In genomic region chr7:143415070-143415469, GRCm38 (mm10) we compare ENCODE assay signal across 13 mouse cellular contexts. TPM values are rescaled to one million over a fixed set of nuclear protein-coding genes. Genes with fewer than 3 reads are reported as not detected.
A peak's percentile ranks its signal among the peaks of the same experiment; 100 is the strongest.
DNase-seq lines count a peak whose midpoint lies in the region; ATAC-seq and TF ChIP-seq lines count a peak whose summit lies in the region.
"Had no signal": no experiment of that assay in that cellular context is flagged by ENCODE, and none has a peak within 500 bp of the region (broad histone marks: within the 10 kb centered on the region; RNA-seq: fewer than 3 reads in every experiment).

No protein-coding gene starts in this region.

- peak overlapping the region; percentile 52; the same call in 1 of the 2 replicates for H3K9ac ChIP-seq in heart, embryonic 11.5 days (ENCODE audit: low read depth, low read length)
- 0 out of 2 replicates have a peak overlapping the region, but pooled peaks have one; percentile 6 for H3K9ac ChIP-seq in stomach, embryonic 14.5 days (replicated peaks; ENCODE audit: low read depth, low read length)
- no peak overlapping the region for H3K9ac ChIP-seq in stomach, postnatal 0 days (ENCODE audit: low read length)
- peak overlapping the region; percentile 26; the same call in 1 of the 2 replicates for H3K9ac ChIP-seq in limb, embryonic 14.5 days (ENCODE audit: low read depth, low read length, severe bottlenecking)

- no peaks in the 10 kb centered on the region for H3K36me3 ChIP-seq in heart, embryonic 11.5 days (ENCODE audit: control insufficient read depth, insufficient read depth, low read length)
- H3K36me3 ChIP-seq in stomach, embryonic 14.5 days (ENCODE audit: control insufficient read depth, insufficient read depth, low read length) = no peaks in the 10 kb centered on the region
- no peaks in the 10 kb centered on the region for H3K36me3 ChIP-seq in stomach, postnatal 0 days (ENCODE audit: control insufficient read depth, insufficient read depth, low read length)
- no peaks in the 10 kb centered on the region for H3K36me3 ChIP-seq in limb, embryonic 14.5 days (ENCODE audit: control insufficient read depth, insufficient read depth, low read length)

- no peak for TF ChIP-seq EP300 in stomach, postnatal 0 days (optimal IDR thresholded peaks at IDR 0.05)

- H3K4me2 ChIP-seq in heart, embryonic 11.5 days = no peak overlapping the region
- H3K4me2 ChIP-seq in stomach, embryonic 14.5 days (replicated peaks; ENCODE audit: low read depth, low read length) = no peak overlapping the region
- H3K4me2 ChIP-seq in stomach, postnatal 0 days (replicated peaks; ENCODE audit: low read depth) = no peak overlapping the region
- no peak overlapping the region for H3K4me2 ChIP-seq in limb, embryonic 14.5 days (replicated peaks; ENCODE audit: low read depth, low read length, severe bottlenecking)

- intact Hi-C loops in heart, postnatal 25 days (cut with DNase I) = no loop called here

- ATAC-seq in heart, embryonic 11.5 days (replicated peaks; ENCODE audit: insufficient number of reproducible peaks, low FRiP score, low TSS enrichment) = 0 out of 2 replicates have a peak, but pooled peaks have one; percentile 37
- ATAC-seq in stomach, embryonic 14.5 days (ENCODE audit: insufficient number of reproducible peaks, insufficient read depth, low FRiP score, low read depth) = peak; percentile 25; the same call in 1 of the 2 replicates
- ATAC-seq in stomach, postnatal 0 days (ENCODE audit: low FRiP score, low TSS enrichment) = no peak
- peak; percentile 61 for ATAC-seq in limb, embryonic 14.5 days (ENCODE audit: low FRiP score, low read depth)
- no peak for ATAC-seq in inflammation-experienced regulatory T-cells, adult 6 months
- ATAC-seq: forebrain, embryonic 14.5 days; Patski had no signal

- no peaks in the 10 kb centered on the region for H3K9me3 ChIP-seq in heart, embryonic 11.5 days (replicated peaks; ENCODE audit: control insufficient read depth, low read length)
- no peaks in the 10 kb centered on the region for H3K9me3 ChIP-seq in stomach, embryonic 14.5 days (ENCODE audit: control insufficient read depth, low read depth, low read length)
- H3K9me3 ChIP-seq in stomach, postnatal 0 days (ENCODE audit: control insufficient read depth, low read length) = no peaks in the 10 kb centered on the region
- no peaks in the 10 kb centered on the region for H3K9me3 ChIP-seq in limb, embryonic 14.5 days (ENCODE audit: control insufficient read depth, low read length)

- no peaks in the 10 kb centered on the region for H3K27me3 ChIP-seq in heart, embryonic 11.5 days (ENCODE audit: control insufficient read depth, insufficient read depth, low read length)
- H3K27me3 ChIP-seq in stomach, embryonic 14.5 days (ENCODE audit: control insufficient read depth, insufficient read depth, low read length) = no peaks in the 10 kb centered on the region
- no peaks in the 10 kb centered on the region for H3K27me3 ChIP-seq in stomach, postnatal 0 days (ENCODE audit: control insufficient read depth, insufficient read depth, low read length)
- no peaks in the 10 kb centered on the region for H3K27me3 ChIP-seq in limb, embryonic 14.5 days (ENCODE audit: control insufficient read depth, insufficient read depth, low read length)
- H3K27me3 ChIP-seq: Patski had no signal

- no peak for TF ChIP-seq POLR2A in limb, embryonic 14.5 days (IDR thresholded peaks at IDR 0.05; ENCODE audit: borderline replicate concordance, extremely low read depth, insufficient read depth, insufficient read length)

- WGBS in heart, embryonic 11.5 days (ENCODE audit: insufficient replicate concordance) = 35% methylated on average over 4 of the region's 4 CpGs
- WGBS in stomach, embryonic 14.5 days = 19% methylated on average over 4 of the region's 4 CpGs
- 42% methylated on average over 4 of the region's 4 CpGs for WGBS in stomach, postnatal 0 days
- WGBS in limb, embryonic 14.5 days = 25% methylated on average over 4 of the region's 4 CpGs

- H3K4me3 ChIP-seq in heart, embryonic 11.5 days (ENCODE audit: low read depth, low read length) = no peak overlapping the region
- no peak overlapping the region for H3K4me3 ChIP-seq in stomach, embryonic 14.5 days (ENCODE audit: low read depth, low read length)
- no peak overlapping the region for H3K4me3 ChIP-seq in stomach, postnatal 0 days (ENCODE audit: low read depth, low read length)
- H3K4me3 ChIP-seq in limb, embryonic 14.5 days (replicated peaks; ENCODE audit: low read length) = no peak overlapping the region
- no peak overlapping the region for H3K4me3 ChIP-seq in layer of hippocampus, adult 2 months
- H3K4me3 ChIP-seq: megakaryocyte, embryonic 14.5 days had no signal

- TF ChIP-seq CTCF in stomach, postnatal 0 days (IDR thresholded peaks at IDR 0.05; ENCODE audit: low read depth) = no peak
- TF ChIP-seq CTCF in layer of hippocampus, adult 2 months (conservative IDR thresholded peaks at IDR 0.05) = no peak

- DNase-seq in heart, postnatal 25 days (ENCODE audit: low spot score) = no peak
- DNase-seq in stomach, postnatal 0 days (ENCODE audit: low spot score) = no peak
- DNase-seq in limb, embryonic 14.5 days (ENCODE audit: low spot score) = no peak
- no peak for DNase-seq in layer of hippocampus, adult 2 months (ENCODE audit: low spot score in 2 of 2)
- DNase-seq: adrenal gland, adult 2 months; gastrocnemius, postnatal 36 days had no signal

- H3K4me1 ChIP-seq in heart, embryonic 11.5 days (ENCODE audit: control insufficient read depth, insufficient read depth, low read length) = peaks cover 5% of the 10 kb centered on the region
- H3K4me1 ChIP-seq in stomach, embryonic 14.5 days (ENCODE audit: control insufficient read depth, insufficient read depth, low read length) = peaks cover 13% of the 10 kb centered on the region; the same call in 1 of the 2 replicates
- no peaks in the 10 kb centered on the region for H3K4me1 ChIP-seq in stomach, postnatal 0 days (replicated peaks; ENCODE audit: control insufficient read depth, insufficient read depth)
- H3K4me1 ChIP-seq in limb, embryonic 14.5 days (ENCODE audit: control insufficient read depth, insufficient read depth, low read length) = peaks cover 20% of the 10 kb centered on the region

- H3K27ac ChIP-seq in heart, embryonic 11.5 days (ENCODE audit: low read depth, low read length) = no peak overlapping the region
- peak overlapping the region; percentile 44; the same call in 1 of the 2 replicates for H3K27ac ChIP-seq in stomach, embryonic 14.5 days (ENCODE audit: low read length)
- H3K27ac ChIP-seq in stomach, postnatal 0 days (replicated peaks) = no peak overlapping the region
- H3K27ac ChIP-seq in limb, embryonic 14.5 days (replicated peaks; ENCODE audit: low read depth, low read length) = peak overlapping the region; percentile 48; the same call in 1 of the 2 replicates
- no peak overlapping the region for H3K27ac ChIP-seq in layer of hippocampus, adult 2 months
- H3K27ac ChIP-seq: kidney, postnatal 0 days had no signal

RNA-seq across cellular contexts. Expression of gene Cdkn1c, which starts 45.8 kb away (rescaled TPM):
- 1,643 and 1,679 TPM in 2 replicates for polyA plus RNA-seq in heart, embryonic 11.5 days (2014; fragmentation: Nextera tagmentation; extraction: Ambion mirVana)
- total RNA-seq in heart, postnatal 25 days (2021) = 10 to 100 TPM; 35.8 to 44.2 TPM
- polyA plus RNA-seq in stomach, embryonic 14.5 days (2014; fragmentation: Nextera tagmentation; extraction: Ambion mirVana) = 824 and 970 TPM in 2 replicates
- 185 and 199 TPM in 2 replicates for polyA plus RNA-seq in stomach, postnatal 0 days (2015; fragmentation: Nextera tagmentation; extraction: Ambion mirVana)
- 1,048 and 1,240 TPM in 2 replicates for polyA plus RNA-seq in limb, embryonic 14.5 days (2012; rRNA removed)
- 2,054 and 2,200 TPM in 2 replicates for polyA plus RNA-seq in limb, embryonic 14.5 days (2014; fragmentation: Nextera tagmentation; extraction: Ambion mirVana)
- 1 to 10 TPM; 2.5 to 6.7 TPM for total RNA-seq in layer of hippocampus, adult 2 months (2021)
- polyA plus RNA-seq in inflammation-experienced regulatory T-cells, adult 6 months (2017; shearing (Covaris generic)) = under 1 TPM in 2 of 3 experiments, not detected in 1; 0.25 to 0.64 TPM

RNA-seq across cellular contexts. Expression of gene Slc22a18, which starts 58.5 kb away (rescaled TPM):
- polyA plus RNA-seq in heart, embryonic 11.5 days (2014; fragmentation: Nextera tagmentation; extraction: Ambion mirVana) = 0.52 and 0.87 TPM in 2 replicates
- total RNA-seq in heart, postnatal 25 days (2021) = under 1 TPM; 0.17 to 0.49 TPM
- polyA plus RNA-seq in stomach, embryonic 14.5 days (2014; fragmentation: Nextera tagmentation; extraction: Ambion mirVana) = 9.2 and 9.8 TPM in 2 replicates
- polyA plus RNA-seq in stomach, postnatal 0 days (2015; fragmentation: Nextera tagmentation; extraction: Ambion mirVana) = 27.0 and 28.1 TPM in 2 replicates
- 3.3 and 5.3 TPM in 2 replicates for polyA plus RNA-seq in limb, embryonic 14.5 days (2012; rRNA removed)
- polyA plus RNA-seq in limb, embryonic 14.5 days (2014; fragmentation: Nextera tagmentation; extraction: Ambion mirVana) = 2.3 and 2.6 TPM in 2 replicates
- under 1 TPM; 0.29 to 0.54 TPM for total RNA-seq in layer of hippocampus, adult 2 months (2021)
- polyA plus RNA-seq in inflammation-experienced regulatory T-cells, adult 6 months (2017; shearing (Covaris generic)) = under 1 TPM in 1 of 3 experiments, not detected in 2; 0.54 TPM

Comparison
In these comparisons a context has a peak if more than half of its experiments do, and no peak if none do; other contexts are left out.
1. ATAC-seq: peak in heart, embryonic 11.5 days (single experiment), stomach, embryonic 14.5 days (single experiment) and limb, embryonic 14.5 days (single experiment); none in stomach, postnatal 0 days (single experiment) and inflammation-experienced regulatory T-cells, adult 6 months (single experiment).
2. H3K27ac ChIP-seq: peak in stomach, embryonic 14.5 days (single experiment) and limb, embryonic 14.5 days (single experiment); none in heart, embryonic 11.5 days (single experiment), stomach, postnatal 0 days (single experiment) and layer of hippocampus, adult 2 months (single experiment).
3. RNA of gene Cdkn1c, which starts 45.8 kb away (polyA plus RNA-seq): 1,048 to 2,200 TPM in limb, embryonic 14.5 days, 1,643 to 1,679 TPM in heart, embryonic 11.5 days, 824 to 970 TPM in stomach, embryonic 14.5 days and 185 to 199 TPM in stomach, postnatal 0 days; 0.25 to 0.64 TPM in inflammation-experienced regulatory T-cells, adult 6 months; every median in the first group is over 100 times any median in the second.